Mouse (Mus musculus) intestine, embryonic 16.5 days (tissue): Measurements from ENCODE around the gene Zfp341. TPM values are rescaled to one million over a fixed set of nuclear protein-coding genes. Genes with fewer than 3 reads are reported as not detected.

Source experiments
- ATAC-seq: fragments of 200-750 bp; cut with Nextera tagmentation; 2 replicates; pipeline ENCODE4 v1.8.0; 2017; ENCODE audit warnings: moderate TSS enrichment, moderate library complexity
- H3K27ac ChIP-seq: fragments of 300-500 bp; sonication (generic); 2 replicates; pipeline ENCODE4 v1.5.1; 2014; ENCODE audit warnings: mild to moderate bottlenecking, low read length
- H3K27me3 ChIP-seq: fragments of 300-500 bp; sonication (generic); replicated peaks from 2 replicates; pipeline ENCODE4 v1.6.1; 2014; ENCODE audit warnings: low read length, control low read depth, mixed read lengths; ENCODE audit not compliant: control insufficient read depth, insufficient read depth
- H3K36me3 ChIP-seq: fragments of 300-500 bp; sonication (generic); 2 replicates; pipeline ENCODE4 v1.6.1; 2014; ENCODE audit warnings: low read length, control low read depth; ENCODE audit not compliant: control insufficient read depth, insufficient read depth
- H3K4me1 ChIP-seq: fragments of 300-500 bp; sonication (generic); 2 replicates; pipeline ENCODE4 v1.6.1; 2014; ENCODE audit warnings: low read length, control low read depth, mixed read lengths; ENCODE audit not compliant: control insufficient read depth, insufficient read depth
- H3K4me2 ChIP-seq: fragments of 300-500 bp; sonication (generic); 2 replicates; pipeline ENCODE4 v1.6.1; 2014; ENCODE audit warnings: low read depth, low read length, control low read depth
- H3K4me3 ChIP-seq: fragments of 300-500 bp; sonication (generic); 2 replicates; pipeline ENCODE4 v1.5.1; 2014; ENCODE audit warnings: mild to moderate bottlenecking, low read length
- H3K9ac ChIP-seq: fragments of 300-500 bp; sonication (generic); 2 replicates; pipeline ENCODE4 v1.6.1; 2014; ENCODE audit warnings: low read depth, low read length
- H3K9me3 ChIP-seq: fragments of 300-500 bp; sonication (generic); 2 replicates; pipeline ENCODE4 v1.6.1; 2016; ENCODE audit warnings: low read length, control low read depth; ENCODE audit not compliant: control insufficient read depth
- WGBS: fragments of 180-500 bp; shearing (Covaris S2); extraction: QIAGEN DNeasy Blood & Tissue Kit; methylation state at CpG from one replicate; pipeline ENCODE4 v1.1.7; 2014; 5-methylcytosine and 5-hydroxymethylcytosine counted together
- polyA plus RNA-seq: library from polyadenylated mRNA; unstranded; fragments of >200 nt; fragmentation: Nextera tagmentation; extraction: Ambion mirVana; gene quantifications from 2 replicates; pipeline ENCODE4 v1.2.1, GENCODE M21; 2015

Gene Zfp341
- polyA plus RNA-seq, 1 experiment from 2014 or later: 0.55 TPM

DNA sequence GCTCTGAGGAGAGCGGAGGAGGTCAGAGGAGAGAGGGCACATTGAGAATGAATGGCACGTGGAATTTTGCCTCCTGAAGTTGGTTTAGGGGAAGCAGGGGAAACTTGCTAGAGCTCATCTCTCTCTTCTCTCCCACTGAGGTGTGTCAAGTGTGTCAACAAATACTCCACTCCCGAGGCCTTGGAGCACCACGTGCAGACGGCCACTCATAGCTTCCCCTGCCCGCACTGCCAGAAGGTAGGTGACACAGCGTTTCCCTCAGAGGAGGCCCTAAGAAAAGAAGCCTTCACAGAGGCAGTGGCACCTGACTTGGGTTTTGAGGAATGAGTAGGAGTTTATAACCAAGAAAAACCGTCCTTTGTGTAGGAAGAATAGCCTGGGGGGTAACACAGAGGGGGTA lies 28.1 kb downstream of the Zfp341 start:
- no peak overlapping the region for H3K27ac ChIP-seq

DNA sequence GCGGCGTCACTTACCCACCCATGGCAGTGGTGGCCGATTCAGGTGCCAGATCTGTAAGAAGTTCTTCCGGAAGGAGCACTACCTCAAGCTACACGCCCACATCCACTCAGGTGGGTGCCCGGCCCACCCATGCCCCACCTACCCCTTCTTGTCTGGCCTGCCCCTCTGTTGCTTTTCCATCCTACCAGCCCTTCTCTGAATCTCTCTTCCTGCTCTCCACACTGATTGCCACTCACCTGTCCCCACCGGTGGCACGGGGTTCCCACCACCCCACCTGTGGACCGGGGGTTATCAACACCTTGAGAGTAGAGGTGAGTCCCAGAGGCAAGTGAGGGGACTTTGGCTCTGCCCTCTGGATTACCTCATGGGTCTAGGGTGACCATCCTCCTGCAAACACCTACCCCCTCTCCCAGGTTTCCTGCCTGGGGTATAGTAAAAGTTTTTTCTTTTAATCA lies 28.9 kb downstream of the Zfp341 start:
- no peaks in the 10 kb centered on the region for H3K27me3 ChIP-seq
- ATAC-seq: peak; percentile 79
- H3K9ac ChIP-seq: no peak overlapping the region
- H3K4me2 ChIP-seq: peak overlapping the region; percentile 17; the same call in 1 of the 2 replicates
- H3K4me3 ChIP-seq: no peak overlapping the region
- H3K27ac ChIP-seq: 0 out of 2 replicates have a peak overlapping the region, but pooled peaks have one; percentile 11
- H3K36me3 ChIP-seq: peaks cover 6% of the 10 kb centered on the region
- 70% methylated on average over 9 of the region's 9 CpGs for WGBS
- H3K9me3 ChIP-seq: 0 out of 2 replicates have a peak, but pooled peaks cover 3% of the 10 kb centered on the region
- no peaks in the 10 kb centered on the region for H3K4me1 ChIP-seq

More for the DNA sequence above, 28.1 kb downstream of the Zfp341 start:
- Histone ChIP-seq H3K4me1 (no peaks in the 10 kb centered on the region), H3K9ac (no peak overlapping the region), H3K27me3 (no peaks in the 10 kb centered on the region), H3K4me2 (no peak overlapping the region), H3K9me3 (0 out of 2 replicates have a peak, but pooled peaks cover 3% of the 10 kb centered on the region), H3K36me3 (peaks cover 6% of the 10 kb centered on the region), H3K4me3 (no peak overlapping the region)
- no peak for ATAC-seq
- WGBS: 59% methylated on average over 8 of the region's 8 CpGs

DNA sequence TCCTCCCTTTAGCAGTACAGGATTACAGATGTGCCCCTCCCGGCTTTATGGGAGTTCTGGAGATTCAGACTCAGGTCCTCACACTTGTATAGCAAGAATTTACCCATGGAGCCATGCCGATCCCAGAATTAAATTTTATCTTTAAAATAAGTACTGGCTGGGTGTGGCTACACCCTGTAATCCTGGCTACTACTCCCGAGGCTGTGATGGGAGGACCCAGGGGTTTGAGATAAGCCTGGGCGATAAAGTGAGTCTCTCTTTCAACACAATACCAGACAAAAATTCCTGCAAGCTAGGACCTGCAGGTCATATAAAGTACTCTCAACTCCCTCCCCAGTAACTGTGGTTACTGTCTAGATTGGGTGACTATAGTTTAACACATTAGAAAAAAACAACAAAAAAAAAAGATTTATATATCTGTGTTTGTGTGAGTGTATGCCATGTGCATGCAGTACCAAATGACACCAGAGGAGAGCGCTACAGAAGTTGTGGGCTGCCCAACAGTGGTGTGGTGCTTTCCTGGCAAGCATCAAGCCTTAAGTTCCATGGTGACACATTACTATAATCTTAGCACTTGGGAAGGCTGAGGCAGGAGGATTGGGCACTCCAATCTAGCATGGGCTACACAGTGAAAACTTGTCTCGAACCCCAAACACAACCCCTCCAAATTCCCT lies 29.8 kb downstream of the Zfp341 start:
- Histone ChIP-seq H3K27me3 (no peaks in the 10 kb centered on the region), H3K9ac (no peak overlapping the region), H3K4me1 (no peaks in the 10 kb centered on the region), H3K4me3 (no peak overlapping the region), H3K36me3 (peaks cover 6% of the 10 kb centered on the region), H3K27ac (no peak overlapping the region), H3K9me3 (0 out of 2 replicates have a peak, but pooled peaks cover 3% of the 10 kb centered on the region), H3K4me2 (no peak overlapping the region)
- ATAC-seq: peak; percentile 34
- WGBS: 70% methylated on average over 6 of the region's 6 CpGs

- Histone ChIP-seq H3K9me3 (no peaks in the 10 kb centered on the region; the same call in 1 of the 2 replicates), H3K4me2 (no peak overlapping the region), H3K4me3 (no peak overlapping the region), H3K9ac (no peak overlapping the region), H3K4me1 (no peaks in the 10 kb centered on the region), H3K27me3 (no peaks in the 10 kb centered on the region), H3K27ac (no peak overlapping the region), H3K36me3 (no peaks in the 10 kb centered on the region)
- no peak for ATAC-seq
- 75% methylated on average over 5 of the region's 5 CpGs for WGBS
These were observed 33.5 kb downstream of the Zfp341 start for GRCm38 (mm10) chr2:154646634-154647033.

- H3K9ac ChIP-seq: no peak overlapping the region
- no peak overlapping the region for H3K4me3 ChIP-seq
- no peaks in the 10 kb centered on the region; the same call in 1 of the 2 replicates for H3K9me3 ChIP-seq
- 24% methylated on average over 3 of the region's 3 CpGs for WGBS
- no peak overlapping the region for H3K27ac ChIP-seq
- no peak overlapping the region for H3K4me2 ChIP-seq
- ATAC-seq: no peak
- no peaks in the 10 kb centered on the region for H3K36me3 ChIP-seq
- no peaks in the 10 kb centered on the region for H3K4me1 ChIP-seq
- no peaks in the 10 kb centered on the region for H3K27me3 ChIP-seq
These were observed 35.0 kb downstream of the Zfp341 start for GRCm38 (mm10) chr2:154648086-154648485.

DNA sequence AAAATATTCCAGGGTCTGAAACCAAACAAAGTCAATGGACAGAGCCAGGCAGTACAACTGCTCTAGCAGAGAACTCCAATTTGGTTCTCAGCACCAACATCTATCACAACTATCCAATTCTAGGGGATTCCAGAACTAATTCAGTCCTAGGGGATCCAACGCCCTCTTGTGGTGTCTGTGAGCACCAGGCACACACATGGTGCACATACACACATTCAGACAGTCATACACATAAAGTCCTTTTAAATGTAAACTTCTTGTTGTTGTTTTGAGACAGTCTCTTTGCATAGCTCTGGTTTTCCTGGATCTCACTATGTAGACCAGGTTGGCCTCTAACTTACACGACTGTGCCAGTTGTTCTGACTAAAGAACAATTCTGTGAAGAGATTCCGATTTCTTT lies 37.3 kb downstream of the Zfp341 start:
- Histone ChIP-seq H3K9ac (no peak overlapping the region), H3K9me3 (no peaks in the 10 kb centered on the region; the same call in 1 of the 2 replicates), H3K4me1 (no peaks in the 10 kb centered on the region), H3K4me2 (no peak overlapping the region), H3K36me3 (no peaks in the 10 kb centered on the region), H3K27ac (peak overlapping the region; percentile 65; the same call in 1 of the 2 replicates), H3K4me3 (no peak overlapping the region), H3K27me3 (no peaks in the 10 kb centered on the region)
- ATAC-seq: no peak
- WGBS: 79% methylated on average over 3 of the region's 3 CpGs

GRCm38 (mm10) chr2:154651363-154651762 lies 38.3 kb downstream of the Zfp341 start, which contains the start of gene Chmp4b:
Gene Chmp4b (plus strand): TSS chr2:154651705.
- Histone ChIP-seq H3K4me2 (0 out of 2 replicates have a peak within 1 kb of the TSS, but pooled peaks have one; percentile 17), H3K9ac (no peak within 1 kb of the TSS), H3K36me3 (no peaks in the 10 kb centered on the region), H3K27ac (peak within 1 kb of the TSS; percentile 81), H3K4me3 (no peak within 1 kb of the TSS), H3K9me3 (no peaks in the 10 kb centered on the region; the same call in 1 of the 2 replicates), H3K27me3 (no peaks in the 10 kb centered on the region), H3K4me1 (no peaks in the 10 kb centered on the region)
- 38% methylated on average over 8 of the region's 8 CpGs for WGBS
- peak; percentile 88 for ATAC-seq

GRCm38 (mm10) chr2:154654976-154655375 lies 41.9 kb downstream of the Zfp341 start:
- 96% methylated on average over 12 of the region's 12 CpGs for WGBS
- no peak for ATAC-seq

DNA sequence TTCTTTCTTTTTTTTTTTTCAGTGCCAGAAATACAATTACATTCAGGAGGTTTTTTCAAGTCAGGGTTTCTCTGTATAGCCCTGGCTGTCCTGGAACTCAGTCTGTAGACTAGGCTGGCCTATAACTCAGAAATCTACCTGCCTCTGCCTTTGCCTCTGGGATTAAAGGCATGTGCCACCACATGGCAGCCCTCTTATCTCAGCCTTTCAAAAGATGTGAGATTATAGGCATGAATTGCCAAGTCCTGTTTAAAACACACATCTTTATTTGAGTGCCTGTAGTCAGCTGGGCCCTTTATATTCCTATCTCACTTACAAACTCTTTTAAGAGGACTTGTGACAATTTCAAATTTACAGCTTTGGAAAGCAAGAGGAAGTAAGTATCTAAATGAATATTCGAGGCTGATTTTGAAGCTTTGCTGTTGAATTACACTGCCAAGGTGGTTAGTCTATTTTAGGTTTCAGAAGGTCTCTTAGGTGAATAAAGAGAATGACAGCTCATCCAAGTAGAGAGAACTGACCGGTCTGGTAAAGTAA lies 42.8 kb downstream of the Zfp341 start:
- Histone ChIP-seq H3K4me1 (peaks cover 23% of the 10 kb centered on the region), H3K9ac (no peak overlapping the region), H3K27me3 (no peaks in the 10 kb centered on the region), H3K4me3 (no peak overlapping the region), H3K36me3 (no peaks in the 10 kb centered on the region), H3K9me3 (no peaks in the 10 kb centered on the region), H3K4me2 (peak overlapping the region; percentile 31), H3K27ac (0 out of 2 replicates have a peak overlapping the region, but pooled peaks have one; percentile 9)
- WGBS: 69% methylated on average over 2 of the region's 2 CpGs
- no peak for ATAC-seq

More at GRCm38 (mm10) chr2:154654976-154655375, 41.9 kb downstream of the Zfp341 start:
- no peak overlapping the region for H3K27ac ChIP-seq
- H3K27me3 ChIP-seq: no peaks in the 10 kb centered on the region
- H3K36me3 ChIP-seq: no peaks in the 10 kb centered on the region
- no peak overlapping the region for H3K4me3 ChIP-seq
- peaks cover 16% of the 10 kb centered on the region for H3K4me1 ChIP-seq
- H3K9ac ChIP-seq: no peak overlapping the region
- no peak overlapping the region for H3K4me2 ChIP-seq
- no peaks in the 10 kb centered on the region; the same call in 1 of the 2 replicates for H3K9me3 ChIP-seq
